Mouse (Mus musculus): ENCODE measurements at regions not wholly inside any gene's neighbourhood (a gene's known extent, or its start where the extent isn't known, plus 50 kb on each side); places are given as distances from the start of the nearest gene placed in this dataset.

- DNase-seq = no peak
These were observed 6595.0 kb upstream of the Gm7489 start for GRCm38 (mm10) chr15:47289691-47290090.

GRCm38 (mm10) chr15:47299787-47300186 lies 6584.9 kb upstream of the Gm7489 start:
- peak; percentile 38 for DNase-seq

GRCm38 (mm10) chr15:47330505-47330904 lies 6554.2 kb upstream of the Gm7489 start:
- no peak for DNase-seq

Measured in retina, postnatal 1 day (tissue).